Mouse (Mus musculus): Measurements from ENCODE around the gene 9330182O14Rik. TPM values are rescaled to one million over a fixed set of nuclear protein-coding genes. Genes with fewer than 3 reads are reported as not detected.

9330182O14Rik gene
- total RNA-seq (2023), result not detected

DNA sequence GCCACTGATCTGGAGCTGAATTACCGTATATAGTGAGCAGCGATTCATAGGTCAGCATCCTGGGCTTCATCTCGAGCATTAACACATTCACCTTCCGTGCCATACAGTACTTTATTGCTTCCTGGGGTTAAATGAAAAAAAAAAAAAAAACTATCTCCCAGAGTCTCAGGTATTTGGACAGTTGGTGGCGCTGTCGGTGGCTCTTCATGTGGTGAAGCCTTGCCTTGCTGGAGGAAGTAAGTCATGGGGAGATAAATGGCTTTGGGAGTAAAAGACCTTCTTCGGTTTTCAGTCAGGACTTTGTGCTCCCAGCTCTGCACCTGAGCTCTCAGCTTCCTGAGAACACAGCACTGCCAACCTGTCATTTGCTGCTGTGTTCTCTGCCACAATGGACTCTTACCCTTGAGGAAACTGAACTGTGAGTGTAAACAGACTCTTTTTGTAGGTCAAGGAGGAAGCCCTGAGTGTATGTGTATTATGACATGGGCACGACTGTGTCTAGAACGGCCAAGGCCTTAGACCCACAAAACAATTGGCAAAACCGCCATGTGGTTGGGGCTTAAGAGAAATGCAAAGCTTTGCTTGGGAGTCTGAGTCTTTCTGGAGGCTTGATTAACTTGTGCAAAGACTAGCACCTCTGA lies at the start of gene 9330182O14Rik:
TSS of gene 9330182O14Rik (plus strand) at position 214 of the 641 bp plus-strand sequence.

Measured in CD8-positive naive resting alpha-beta T cell, adult 57 days (primary cell).